Mouse (Mus musculus) neural tube, embryonic 12.5 days (tissue): ENCODE results near the gene Ung. TPM values are rescaled to one million over a fixed set of nuclear protein-coding genes. Genes with fewer than 3 reads are reported as not detected.
A peak's percentile ranks its signal among the peaks of the same experiment; 100 is the strongest.

Experiments
- ATAC-seq: fragments of 200-750 bp; cut with Nextera tagmentation; 2 replicates; pipeline ENCODE4 v1.8.0; 2017; ENCODE audit warnings: low read depth, mild to moderate bottlenecking, moderate TSS enrichment, moderate library complexity; ENCODE audit not compliant: low FRiP score
- H3K27ac ChIP-seq: fragments of 300-500 bp; sonication (generic); 2 replicates; pipeline ENCODE4 v1.5.1; 2016
- H3K27me3 ChIP-seq: fragments of 300-500 bp; sonication (generic); replicated peaks from 2 replicates; pipeline ENCODE4 v1.6.1; 2016; ENCODE audit warnings: mild to moderate bottlenecking
- H3K36me3 ChIP-seq: fragments of 300-500 bp; sonication (generic); 2 replicates; pipeline ENCODE4 v1.6.1; 2016; ENCODE audit warnings: mild to moderate bottlenecking
- H3K4me1 ChIP-seq: fragments of 300-500 bp; sonication (generic); 2 replicates; pipeline ENCODE4 v1.6.1; 2016
- H3K4me2 ChIP-seq: fragments of 300-500 bp; sonication (generic); replicated peaks from 2 replicates; pipeline ENCODE4 v1.6.1; 2016; ENCODE audit warnings: mild to moderate bottlenecking
- H3K4me3 ChIP-seq: fragments of 300-500 bp; sonication (generic); 2 replicates; pipeline ENCODE4 v1.5.1; 2016
- H3K9ac ChIP-seq: fragments of 300-500 bp; sonication (generic); 2 replicates; pipeline ENCODE4 v1.6.1; 2016; ENCODE audit warnings: mild to moderate bottlenecking
- H3K9me3 ChIP-seq: fragments of 300-500 bp; sonication (generic); 2 replicates; pipeline ENCODE4 v1.6.1; 2016; ENCODE audit warnings: mild to moderate bottlenecking
- WGBS: fragments of 180-500 bp; shearing (Covaris S2); methylation state at CpG from one replicate; pipeline ENCODE4 v1.1.7; 2016; 5-methylcytosine and 5-hydroxymethylcytosine counted together
- polyA plus RNA-seq: library from polyadenylated mRNA; unstranded; fragments of >200 nt; fragmentation: Nextera tagmentation; extraction: Ambion mirVana; gene quantifications from 2 replicates; pipeline ENCODE4 v1.2.1, GENCODE M21; 2016

The Ung gene
- polyA plus RNA-seq = 25.2 and 25.8 TPM in 2 replicates

- Histone ChIP-seq H3K4me3 (peak within 1 kb of the TSS; percentile 70), H3K27ac (no peak within 1 kb of the TSS), H3K27me3 (no peaks in the 10 kb centered on the region), H3K4me1 (peaks cover 15% of the 10 kb centered on the region), H3K4me2 (peak within 1 kb of the TSS; percentile 90), H3K9ac (peak within 1 kb of the TSS; percentile 63), H3K36me3 (peaks cover 7% of the 10 kb centered on the region; the same call in 1 of the 2 replicates), H3K9me3 (no peaks in the 10 kb centered on the region)
- under 1% methylated on average over 29 of the region's 29 CpGs for WGBS
- ATAC-seq = peak; percentile 61
Measured at GRCm38 (mm10) chr5:114130211-114130605, at the start of gene Ung. Gene Ung, plus strand, starts transcription at chr5:114130386.

- Histone ChIP-seq H3K4me2 (no peak overlapping the region), H3K36me3 (no peaks in the 10 kb centered on the region), H3K27me3 (no peaks in the 10 kb centered on the region), H3K4me1 (0 out of 2 replicates have a peak, but pooled peaks cover 2% of the 10 kb centered on the region), H3K9ac (no peak overlapping the region), H3K4me3 (no peak overlapping the region), H3K27ac (no peak overlapping the region), H3K9me3 (no peaks in the 10 kb centered on the region)
- ATAC-seq = no peak
- WGBS = 83% methylated on average over 14 of the region's 14 CpGs
Measured at GRCm38 (mm10) chr5:114085501-114085900, 44.7 kb upstream of the Ung start.

DNA sequence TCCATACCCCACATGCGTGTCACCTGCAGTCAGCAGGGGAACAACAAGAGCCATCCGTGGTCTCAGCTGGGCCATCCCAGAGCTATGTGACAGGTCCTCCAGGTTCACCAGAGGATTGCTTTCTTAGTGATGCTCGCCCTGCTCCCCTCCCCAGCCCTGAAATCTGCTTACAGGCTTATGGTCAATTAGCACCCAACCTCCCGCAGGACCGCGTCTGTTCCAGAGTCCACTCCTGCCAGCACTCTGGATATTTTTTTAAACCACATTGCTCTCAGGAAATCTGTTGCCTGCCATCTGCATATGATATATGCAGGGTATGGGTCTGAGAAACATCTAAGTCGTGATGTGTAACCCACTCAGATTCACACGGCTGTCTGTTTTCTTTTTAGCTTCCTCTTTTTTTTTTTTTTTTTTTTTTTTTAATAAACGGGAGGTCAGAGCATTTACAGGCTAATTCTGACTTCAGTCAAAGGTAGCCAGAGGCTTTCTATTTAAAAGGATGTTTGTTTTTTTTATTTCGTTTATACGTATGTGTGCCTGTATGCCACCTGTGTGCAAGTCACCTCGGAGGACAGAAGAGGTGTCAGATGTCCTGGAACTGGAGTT lies 42.2 kb upstream of the Ung start:
- no peaks in the 10 kb centered on the region for H3K9me3 ChIP-seq
- no peaks in the 10 kb centered on the region for H3K36me3 ChIP-seq
- no peak overlapping the region for H3K27ac ChIP-seq
- 83% methylated on average over 12 of the region's 12 CpGs for WGBS
- peaks cover 6% of the 10 kb centered on the region; the same call in 1 of the 2 replicates for H3K4me1 ChIP-seq
- H3K9ac ChIP-seq = no peak overlapping the region
- H3K4me2 ChIP-seq = no peak overlapping the region
- no peaks in the 10 kb centered on the region for H3K27me3 ChIP-seq
- H3K4me3 ChIP-seq = no peak overlapping the region
- ATAC-seq = no peak

GRCm38 (mm10) chr5:114090421-114091013 lies 39.7 kb upstream of the Ung start:
- no peaks in the 10 kb centered on the region for H3K9me3 ChIP-seq
- peak overlapping the region; percentile 62 for H3K4me2 ChIP-seq
- H3K4me1 ChIP-seq = peaks cover 6% of the 10 kb centered on the region; the same call in 1 of the 2 replicates
- H3K4me3 ChIP-seq = peak overlapping the region; percentile 53
- no peaks in the 10 kb centered on the region for H3K36me3 ChIP-seq
- WGBS = 16% methylated on average over 7 of the region's 7 CpGs
- ATAC-seq = no peak; the same call in 1 of the 2 replicates
- peak overlapping the region; percentile 67 for H3K27ac ChIP-seq
- H3K9ac ChIP-seq = peak overlapping the region; percentile 70
- H3K27me3 ChIP-seq = no peaks in the 10 kb centered on the region

DNA sequence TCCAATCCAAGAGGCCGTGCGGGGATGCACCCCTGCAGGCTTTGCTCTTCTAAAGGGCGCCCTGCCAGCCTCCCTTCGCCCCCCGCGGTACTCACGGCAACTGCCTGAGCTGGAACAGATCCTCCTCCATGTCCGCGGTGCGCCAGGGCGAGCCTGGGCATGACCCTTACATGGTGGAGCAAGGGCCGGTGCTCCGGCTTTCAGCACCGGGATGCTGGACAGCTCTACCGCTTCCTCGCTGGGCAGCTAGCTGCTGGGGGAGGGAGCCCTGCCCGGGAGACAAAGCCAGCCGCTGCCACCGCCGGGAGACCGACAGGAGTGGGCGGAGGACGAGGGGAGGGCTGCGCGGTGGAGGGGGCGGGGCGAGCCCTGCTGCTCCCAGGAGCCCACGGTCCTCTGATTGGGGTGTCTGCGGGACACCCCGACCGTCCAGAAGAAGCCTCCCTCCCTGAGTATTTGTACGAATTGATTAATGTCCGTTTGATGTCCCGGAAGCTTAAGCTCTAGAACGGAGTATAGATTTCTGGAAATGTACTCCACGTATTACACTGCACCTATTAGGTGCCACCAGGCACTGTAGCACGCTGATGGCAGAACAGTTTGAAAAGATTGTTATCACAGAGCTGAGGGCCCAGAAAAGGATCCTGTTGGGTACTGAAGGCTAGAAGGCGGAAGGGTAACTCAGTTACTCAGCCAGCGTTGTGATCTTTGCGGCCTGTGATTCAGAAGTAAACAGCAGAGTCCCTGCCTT lies 39.0 kb upstream of the Ung start, which contains the start of gene Svop:
Gene Svop (minus strand): TSS at position 514 of the 751 bp plus-strand sequence.
- H3K27ac ChIP-seq = peak within 1 kb of the TSS; percentile 67
- H3K27me3 ChIP-seq = no peaks in the 10 kb centered on the region
- peaks cover 6% of the 10 kb centered on the region; the same call in 1 of the 2 replicates for H3K4me1 ChIP-seq
- peak within 1 kb of the TSS; percentile 70 for H3K9ac ChIP-seq
- peak; percentile 77 for ATAC-seq
- no peaks in the 10 kb centered on the region for H3K9me3 ChIP-seq
- peak within 1 kb of the TSS; percentile 62 for H3K4me2 ChIP-seq
- WGBS = 3% methylated on average over 40 of the region's 40 CpGs
- H3K36me3 ChIP-seq = no peaks in the 10 kb centered on the region
- H3K4me3 ChIP-seq = peak within 1 kb of the TSS; percentile 53

DNA sequence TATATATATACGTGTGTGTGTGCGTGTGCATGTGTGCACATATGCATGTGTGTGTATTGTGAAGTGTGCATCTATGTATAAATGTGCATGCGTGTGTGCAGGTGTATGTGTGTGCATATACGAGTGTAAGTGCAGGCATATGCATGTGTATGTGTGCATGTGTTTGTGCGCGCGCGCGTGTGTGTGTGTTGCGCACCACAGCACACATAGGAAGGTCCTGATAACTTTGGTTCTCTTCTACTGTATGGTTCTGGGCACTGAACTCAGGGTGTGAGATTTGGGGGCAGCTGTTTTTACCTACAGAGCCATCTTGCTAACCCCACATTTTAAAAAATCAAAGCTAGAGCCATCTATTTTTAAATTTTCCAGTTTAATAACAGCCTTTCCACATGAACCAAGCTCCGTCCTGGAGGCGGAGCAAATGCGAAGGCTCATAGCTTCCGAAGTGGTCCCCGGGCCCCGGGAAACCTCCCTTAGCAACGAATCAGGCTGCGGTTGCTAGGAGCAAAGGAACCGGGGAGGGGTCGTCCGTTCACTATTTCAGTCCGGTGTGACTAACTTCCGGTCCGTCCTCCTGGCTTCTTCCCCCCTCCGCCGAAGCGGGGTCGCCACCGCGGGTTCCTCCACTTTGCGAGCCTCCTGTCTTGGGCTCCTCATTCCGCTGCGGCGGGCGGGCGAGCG lies 30.3 kb upstream of the Ung start:
- 8% methylated on average over 37 of the region's 37 CpGs for WGBS
- no peaks in the 10 kb centered on the region for H3K9me3 ChIP-seq
- H3K36me3 ChIP-seq = peaks cover 15% of the 10 kb centered on the region
- H3K9ac ChIP-seq = peak overlapping the region; percentile 97
- H3K4me1 ChIP-seq = peaks cover 12% of the 10 kb centered on the region
- H3K27ac ChIP-seq = peak overlapping the region; percentile 20; the same call in 1 of the 2 replicates
- ATAC-seq = peak; percentile 91
- peak overlapping the region; percentile 98 for H3K4me3 ChIP-seq
- no peaks in the 10 kb centered on the region for H3K27me3 ChIP-seq
- peak overlapping the region; percentile 92 for H3K4me2 ChIP-seq

- 2% methylated on average over 64 of the region's 64 CpGs for WGBS
- Histone ChIP-seq H3K9me3 (no peaks in the 10 kb centered on the region), H3K4me3 (peak overlapping the region; percentile 98), H3K36me3 (peaks cover 22% of the 10 kb centered on the region), H3K9ac (peak overlapping the region; percentile 97), H3K4me1 (peaks cover 12% of the 10 kb centered on the region), H3K27ac (peak overlapping the region; percentile 20; the same call in 1 of the 2 replicates), H3K4me2 (peak overlapping the region; percentile 92), H3K27me3 (no peaks in the 10 kb centered on the region)
- ATAC-seq = peak; percentile 77
Measured at GRCm38 (mm10) chr5:114100390-114101099, 29.6 kb upstream of the Ung start.

GRCm38 (mm10) chr5:114101873-114102272 lies 28.3 kb upstream of the Ung start:
- 86% methylated on average over 4 of the region's 4 CpGs for WGBS
- no peak for ATAC-seq

DNA sequence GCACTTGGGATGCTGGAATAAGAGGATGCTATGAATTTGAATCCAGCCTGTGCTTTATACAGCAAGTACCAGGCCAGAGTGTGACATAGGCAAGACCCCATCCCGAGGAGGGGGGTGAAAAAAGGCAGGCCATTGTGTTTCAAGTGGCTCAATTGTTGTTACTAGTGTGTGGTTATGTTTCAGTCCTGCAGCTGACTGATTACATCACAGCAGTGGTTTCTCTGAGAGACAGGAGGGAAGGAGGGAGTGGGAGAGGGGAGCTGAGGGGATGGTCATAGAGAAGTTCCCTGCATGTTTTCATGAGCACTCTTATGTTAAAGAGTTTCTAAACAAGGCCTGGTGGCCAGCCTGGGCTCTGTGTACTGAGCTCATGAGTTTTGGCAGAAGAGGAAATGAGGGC lies 27.4 kb upstream of the Ung start:
- 74% methylated on average over 1 of the region's 1 CpGs for WGBS
- Histone ChIP-seq H3K9me3 (no peaks in the 10 kb centered on the region), H3K27me3 (no peaks in the 10 kb centered on the region), H3K36me3 (peaks cover 42% of the 10 kb centered on the region), H3K4me2 (no peak overlapping the region), H3K9ac (no peak overlapping the region), H3K4me1 (peaks cover 12% of the 10 kb centered on the region), H3K27ac (no peak overlapping the region), H3K4me3 (no peak overlapping the region)
- ATAC-seq = no peak

More at GRCm38 (mm10) chr5:114101873-114102272, 28.3 kb upstream of the Ung start:
- H3K9ac ChIP-seq = no peak overlapping the region
- peaks cover 35% of the 10 kb centered on the region for H3K36me3 ChIP-seq
- no peaks in the 10 kb centered on the region for H3K9me3 ChIP-seq
- no peak overlapping the region for H3K4me2 ChIP-seq
- no peak overlapping the region for H3K27ac ChIP-seq
- no peaks in the 10 kb centered on the region for H3K27me3 ChIP-seq
- peaks cover 12% of the 10 kb centered on the region for H3K4me1 ChIP-seq
- H3K4me3 ChIP-seq = no peak overlapping the region

- Histone ChIP-seq H3K9me3 (0 out of 2 replicates have a peak, but pooled peaks cover 3% of the 10 kb centered on the region), H3K4me3 (no peak overlapping the region), H3K27me3 (no peaks in the 10 kb centered on the region), H3K36me3 (peaks cover 79% of the 10 kb centered on the region), H3K4me1 (no peaks in the 10 kb centered on the region), H3K9ac (no peak overlapping the region), H3K4me2 (no peak overlapping the region), H3K27ac (no peak overlapping the region)
- 79% methylated on average over 16 of the region's 16 CpGs for WGBS
- no peak for ATAC-seq
Measured at GRCm38 (mm10) chr5:114106391-114106935, 23.7 kb upstream of the Ung start.

GRCm38 (mm10) chr5:114113334-114113733 lies 16.9 kb upstream of the Ung start:
- Histone ChIP-seq H3K4me2 (no peak overlapping the region), H3K9me3 (0 out of 2 replicates have a peak, but pooled peaks cover 3% of the 10 kb centered on the region), H3K27me3 (no peaks in the 10 kb centered on the region), H3K4me1 (no peaks in the 10 kb centered on the region), H3K9ac (no peak overlapping the region), H3K36me3 (peaks cover 89% of the 10 kb centered on the region), H3K27ac (no peak overlapping the region), H3K4me3 (no peak overlapping the region)
- 84% methylated on average over 6 of the region's 6 CpGs for WGBS
- no peak for ATAC-seq
